Mouse (Mus musculus): ENCODE results near the gene Galnt14. TPM values are rescaled to one million over a fixed set of nuclear protein-coding genes. Genes with fewer than 3 reads are reported as not detected.

Gene Galnt14
- polyA plus RNA-seq, 1 experiment from 2014 or later: 2.6 TPM

DNA sequence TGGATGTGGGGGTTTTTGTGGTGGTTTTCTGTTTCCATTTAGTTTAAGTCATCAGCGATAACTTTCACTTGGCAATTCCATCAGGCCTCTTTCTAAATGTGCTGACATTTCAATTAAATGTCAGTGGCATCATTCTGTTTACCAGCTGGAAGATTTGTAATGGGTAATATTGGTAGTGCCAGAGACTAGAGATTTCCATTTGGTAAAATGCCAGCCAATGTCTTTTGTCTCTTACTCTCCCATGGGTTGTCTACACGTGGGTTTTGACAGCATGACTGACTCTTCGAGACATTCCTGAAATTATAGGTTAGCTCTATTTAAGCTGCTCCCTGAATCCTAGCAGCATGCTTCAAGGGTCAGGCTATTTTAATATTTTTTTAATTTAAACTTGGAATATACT is 256.6 kb downstream of the Galnt14 start:
- DNase-seq (ENCODE audit: extremely low spot score, low spot score): no peak
- no peaks in the 10 kb centered on the region for H3K36me3 ChIP-seq (replicated peaks)
- H3K4me3 ChIP-seq: no peak overlapping the region
- H3K9me3 ChIP-seq: no peaks in the 10 kb centered on the region
- no peaks in the 10 kb centered on the region for H3K4me1 ChIP-seq
- no peak overlapping the region for H3K27ac ChIP-seq
- H3K27me3 ChIP-seq (ENCODE audit: poor library complexity, severe bottlenecking): no peaks in the 10 kb centered on the region
- WGBS: 82% methylated on average over 3 of the region's 3 CpGs

DNA sequence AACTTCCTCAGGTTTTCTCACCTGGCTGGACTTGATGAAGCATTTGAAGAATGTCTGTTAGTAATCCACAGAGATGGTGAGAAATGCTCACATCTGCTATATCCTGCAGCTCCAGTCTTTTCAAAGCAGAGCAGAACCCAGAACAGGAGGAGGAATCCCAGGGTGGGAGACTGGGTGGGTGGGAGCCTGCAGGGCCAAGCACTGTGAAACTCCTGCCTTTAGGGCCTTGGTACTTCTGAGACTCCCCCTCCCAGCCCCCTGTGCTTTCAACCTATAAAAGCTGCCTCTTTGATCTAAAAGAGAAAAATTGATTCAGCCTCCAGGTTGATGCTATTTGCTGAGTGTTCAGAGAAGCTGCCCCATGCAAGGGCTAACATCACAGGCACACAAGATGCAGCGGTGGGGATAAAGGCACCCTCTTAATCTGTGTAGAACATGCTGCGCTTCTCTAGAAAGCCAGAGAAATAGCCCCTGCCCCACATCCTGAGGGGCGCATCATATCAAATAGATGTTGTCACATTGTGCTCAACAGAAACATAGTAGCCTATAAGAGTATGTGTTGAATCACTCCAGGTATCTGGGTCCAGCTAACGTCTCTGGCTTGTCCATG is 258.0 kb downstream of the Galnt14 start:
- H3K36me3 ChIP-seq (replicated peaks): no peaks in the 10 kb centered on the region
- WGBS: 85% methylated on average over 4 of the region's 4 CpGs
- DNase-seq (ENCODE audit: extremely low spot score, low spot score): no peak
- H3K9me3 ChIP-seq: no peaks in the 10 kb centered on the region
- no peak overlapping the region for H3K27ac ChIP-seq
- H3K4me1 ChIP-seq: no peaks in the 10 kb centered on the region
- H3K27me3 ChIP-seq (ENCODE audit: poor library complexity, severe bottlenecking): no peaks in the 10 kb centered on the region
- no peak overlapping the region for H3K4me3 ChIP-seq

DNA sequence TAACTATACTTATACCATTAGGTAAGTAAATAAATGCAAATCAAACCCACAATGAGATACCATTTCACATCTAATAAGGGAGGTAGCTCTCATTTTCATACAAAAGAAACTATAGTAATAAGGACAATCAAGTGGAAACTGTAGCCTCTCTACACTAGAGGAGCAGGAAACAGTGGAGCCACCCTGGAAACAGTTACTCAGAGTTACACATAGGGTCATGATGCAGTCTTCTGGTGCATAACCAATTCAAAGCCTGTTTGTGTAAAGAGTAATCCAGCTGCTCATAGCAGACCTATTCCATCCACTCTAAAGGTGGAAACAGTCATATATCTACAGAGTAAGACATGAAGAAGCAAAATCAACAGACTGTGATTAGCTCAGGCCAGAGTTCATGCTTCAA is 261.1 kb downstream of the Galnt14 start:
- Histone ChIP-seq H3K36me3 (replicated peaks) (no peaks in the 10 kb centered on the region), H3K27me3 (ENCODE audit: poor library complexity, severe bottlenecking) (no peaks in the 10 kb centered on the region), H3K4me1 (no peaks in the 10 kb centered on the region), H3K9me3 (no peaks in the 10 kb centered on the region), H3K27ac (no peak overlapping the region), H3K4me3 (no peak overlapping the region)
- no peak for DNase-seq (ENCODE audit: extremely low spot score, low spot score)

Other genes starting within 250 kb of the Galnt14 start
- gene Ehd3, start 93.7 kb upstream of the Galnt14 start, polyA plus RNA-seq (2016; fragmentation: Nextera tagmentation; extraction: Ambion mirVana): 9.9 and 10.9 TPM in 2 replicates
- gene Xdh, start 239.7 kb upstream of the Galnt14 start, polyA plus RNA-seq (2016; fragmentation: Nextera tagmentation; extraction: Ambion mirVana): 0.15 and 0.18 TPM in 2 replicates

Data from forebrain, embryonic 10.5 days (tissue).